15 mouse cellular contexts compared by ENCODE assay signal in genomic region chr14:55032695-55033225, GRCm38 (mm10). TPM values are rescaled to one million over a fixed set of nuclear protein-coding genes. Genes with fewer than 3 reads are reported as not detected.
DNase-seq lines count a peak whose midpoint lies in the region; ATAC-seq and TF ChIP-seq lines count a peak whose summit lies in the region.
"Had no signal": no experiment of that assay in that cellular context is flagged by ENCODE, and none has a peak within 500 bp of the region (broad histone marks: within the 10 kb centered on the region; RNA-seq: fewer than 3 reads in every experiment).

No protein-coding gene starts in this region.

- H3K27ac ChIP-seq in ES-E14 (ENCODE audit: insufficient read depth, low read depth, low read length, poor library complexity, severe bottlenecking) = no peak overlapping the region
- no peak overlapping the region for H3K27ac ChIP-seq in hindbrain, embryonic 11.5 days (ENCODE audit: low read depth, low read length)
- H3K27ac ChIP-seq in midbrain, embryonic 15.5 days = peak overlapping the region; percentile 51; the same call in 1 of the 2 replicates
- H3K27ac ChIP-seq: heart, embryonic 13.5 days; limb, embryonic 12.5 days; lung, embryonic 15.5 days had no signal

- H3K4me1 ChIP-seq in ES-E14 (ENCODE audit: control insufficient read depth in 2 of 2, insufficient read depth in 2 of 2, low read length in 2 of 2, poor library complexity in 1 of 2) = peaks cover 4 to 18% of the 10 kb centered on the region in 2 experiments; a peak in 2 of 4 replicates
- peaks cover 2% of the 10 kb centered on the region; the same call in 1 of the 2 replicates for H3K4me1 ChIP-seq in hindbrain, embryonic 11.5 days (replicated peaks; ENCODE audit: control insufficient read depth, insufficient read depth, low read length)
- peaks cover 29% of the 10 kb centered on the region for H3K4me1 ChIP-seq in midbrain, embryonic 15.5 days

- no peaks in the 10 kb centered on the region for H3K27me3 ChIP-seq in hindbrain, embryonic 11.5 days (ENCODE audit: control insufficient read depth, insufficient read depth, low read length)
- no peaks in the 10 kb centered on the region for H3K27me3 ChIP-seq in midbrain, embryonic 15.5 days (replicated peaks)
- H3K27me3 ChIP-seq: heart, embryonic 13.5 days; limb, embryonic 12.5 days; lung, embryonic 15.5 days had no signal

- H3K4me3 ChIP-seq in ES-E14 (ENCODE audit: insufficient read depth in 1 of 2, low read depth in 1 of 2, low read length in 2 of 2, poor library complexity in 1 of 2, severe bottlenecking in 1 of 2) = peak overlapping the region; percentile 48 to 56
- no peak overlapping the region for H3K4me3 ChIP-seq in hindbrain, embryonic 11.5 days (ENCODE audit: low read depth, low read length)
- H3K4me3 ChIP-seq in midbrain, embryonic 15.5 days = no peak overlapping the region
- H3K4me3 ChIP-seq: heart, embryonic 13.5 days; limb, embryonic 12.5 days; lung, embryonic 15.5 days had no signal

- H3K9me3 ChIP-seq in ES-E14 (ENCODE audit: control insufficient read depth, insufficient read depth, low read depth, low read length) = no peaks in the 10 kb centered on the region
- no peaks in the 10 kb centered on the region for H3K9me3 ChIP-seq in hindbrain, embryonic 11.5 days (ENCODE audit: control insufficient read depth, low read length)
- no peaks in the 10 kb centered on the region for H3K9me3 ChIP-seq in midbrain, embryonic 15.5 days
- H3K9me3 ChIP-seq: heart, embryonic 13.5 days; limb, embryonic 12.5 days; lung, embryonic 15.5 days had no signal

- no peaks in the 10 kb centered on the region for H3K36me3 ChIP-seq in ES-E14 (ENCODE audit: control insufficient read depth, insufficient read depth, low read length, poor library complexity, severe bottlenecking)
- H3K36me3 ChIP-seq in hindbrain, embryonic 11.5 days (ENCODE audit: control insufficient read depth, insufficient read depth, low read length) = no peaks in the 10 kb centered on the region
- H3K36me3 ChIP-seq in midbrain, embryonic 15.5 days (replicated peaks) = no peaks in the 10 kb centered on the region
- H3K36me3 ChIP-seq: heart, embryonic 13.5 days; limb, embryonic 12.5 days; lung, embryonic 15.5 days had no signal

- H3K4me2 ChIP-seq in hindbrain, embryonic 11.5 days (replicated peaks; ENCODE audit: low read depth, low read length) = no peak overlapping the region; the same call in 1 of the 2 replicates
- H3K4me2 ChIP-seq in midbrain, embryonic 15.5 days = peak overlapping the region; percentile 35
- H3K4me2 ChIP-seq: heart, embryonic 13.5 days; limb, embryonic 12.5 days; lung, embryonic 15.5 days had no signal

- no peak for DNase-seq in ES-E14 (ENCODE audit: low read depth, low spot score)
- peak; percentile 47 for DNase-seq in brain, adult 2 months (ENCODE audit: low read depth, low spot score)
- DNase-seq in hindbrain, embryonic 11.5 days (ENCODE audit: low spot score) = no peak
- DNase-seq in gastrocnemius, adult 8-10 months (ENCODE audit: low spot score in 2 of 2) = no peak
- DNase-seq in natural killer cell, adult 2 months (ENCODE audit: low spot score in 2 of 2) = no peak
- no peak for DNase-seq in embryo, embryonic 11 days
- DNase-seq: thymus, postnatal 36 days had no signal

- peak overlapping the region; percentile 73 for H3K9ac ChIP-seq in ES-E14 (ENCODE audit: insufficient read depth, low read depth, low read length, poor library complexity, severe bottlenecking)
- 0 out of 2 replicates have a peak overlapping the region, but pooled peaks have one; percentile 11 for H3K9ac ChIP-seq in hindbrain, embryonic 11.5 days (ENCODE audit: low read depth, low read length)
- no peak overlapping the region for H3K9ac ChIP-seq in midbrain, embryonic 15.5 days
- H3K9ac ChIP-seq: heart, embryonic 13.5 days; limb, embryonic 12.5 days; lung, embryonic 15.5 days had no signal

- whole genome bisulfite sequencing in hindbrain, embryonic 11.5 days = 40% methylated on average over 19 of the region's 19 CpGs
- 10% methylated on average over 19 of the region's 19 CpGs for WGBS in midbrain, embryonic 15.5 days

- in situ Hi-C loops in ES-E14 (cut with MboI; ENCODE audit: low sequenced_read_pairs in 2 of 2, unreplicated experiment in 2 of 2) = no loop called here

- no peak for ATAC-seq in hindbrain, embryonic 11.5 days (ENCODE audit: low FRiP score)
- ATAC-seq in midbrain, embryonic 15.5 days (replicated peaks) = no peak
- ATAC-seq: activated CD4-positive, CD25-positive, alpha-beta regulatory T cell, adult 4 months; intestine, embryonic 16.5 days had no signal

TF ChIP-seq in ES-E14, 5 proteins besides CTCF, POLR2A, EP300 and RAD21:
- no peak for TF ChIP-seq ZC3H11A (IDR thresholded peaks at IDR 0.05; ENCODE audit: borderline replicate concordance, low read depth, low read length)
- TF ChIP-seq HCFC1 (IDR thresholded peaks at IDR 0.05; ENCODE audit: borderline replicate concordance, insufficient read depth, low read length) = no peak
- no peak for TF ChIP-seq MAFK (IDR thresholded peaks at IDR 0.05; ENCODE audit: insufficient read depth, low read depth, low read length)
- no peak for TF ChIP-seq CHD2 (IDR thresholded peaks at IDR 0.05; ENCODE audit: low read depth, low read length)
- no peak for TF ChIP-seq ZNF384 (IDR thresholded peaks at IDR 0.05; ENCODE audit: low read depth, low read length)

RNA-seq across cellular contexts. Expression of gene Ngdn, which starts 17.5 kb away (rescaled TPM):
- total RNA-seq in ES-E14 (2012; rRNA removed) = 53.5 and 90.9 TPM in 2 replicates
- 79.7 and 81.5 TPM in 2 replicates for polyA plus RNA-seq in hindbrain, embryonic 11.5 days (2014; fragmentation: Nextera tagmentation; extraction: Ambion mirVana)
- 47.8 and 50.2 TPM in 2 replicates for polyA plus RNA-seq in midbrain, embryonic 15.5 days (2015; fragmentation: Nextera tagmentation; extraction: Ambion mirVana)
- 10 to 100 TPM; 18.5 to 19.7 (median 19.1) TPM for total RNA-seq in gastrocnemius, adult 8-10 months (2022)

RNA-seq across cellular contexts. Expression of gene Myh7, which starts 38.3 kb away (rescaled TPM):
- 3.2 and 3.3 TPM in 2 replicates for total RNA-seq in ES-E14 (2012; rRNA removed)
- 1.8 and 3.3 TPM in 2 replicates for polyA plus RNA-seq in hindbrain, embryonic 11.5 days (2014; fragmentation: Nextera tagmentation; extraction: Ambion mirVana)
- 7.5 and 8.7 TPM in 2 replicates for polyA plus RNA-seq in midbrain, embryonic 15.5 days (2015; fragmentation: Nextera tagmentation; extraction: Ambion mirVana)
- total RNA-seq in gastrocnemius, adult 8-10 months (2022) = 100 to 1,000 TPM; 508 to 760 (median 618) TPM
- total RNA-seq: monocyte, adult 5-6 weeks had no signal
- polyA plus RNA-seq: activated CD4-positive, CD25-positive, alpha-beta regulatory T cell, adult 4 months had no signal

RNA-seq across cellular contexts. Expression of gene Gm17428, which starts 56.0 kb away (rescaled TPM):
- total RNA-seq in ES-E14 (2012; rRNA removed) = not detected in 2 replicates
- polyA plus RNA-seq in hindbrain, embryonic 11.5 days (2014; fragmentation: Nextera tagmentation; extraction: Ambion mirVana) = not detected in 2 replicates
- polyA plus RNA-seq in midbrain, embryonic 15.5 days (2015; fragmentation: Nextera tagmentation; extraction: Ambion mirVana) = not detected in 2 replicates
- total RNA-seq in gastrocnemius, adult 8-10 months (2022) = not detected
- total RNA-seq: layer of hippocampus, adult 18-20 months; monocyte, adult 5-6 weeks had no signal
- polyA plus RNA-seq: activated CD4-positive, CD25-positive, alpha-beta regulatory T cell, adult 4 months; heart, embryonic 13.5 days; intestine, embryonic 16.5 days; limb, embryonic 12.5 days; lung, embryonic 15.5 days had no signal

RNA-seq across cellular contexts. Expression of gene Zfhx2, which starts 59.4 kb away (rescaled TPM):
- 9.4 and 12.4 TPM in 2 replicates for total RNA-seq in ES-E14 (2012; rRNA removed)
- 16.1 and 20.8 TPM in 2 replicates for polyA plus RNA-seq in hindbrain, embryonic 11.5 days (2014; fragmentation: Nextera tagmentation; extraction: Ambion mirVana)
- 33.7 and 37.5 TPM in 2 replicates for polyA plus RNA-seq in midbrain, embryonic 15.5 days (2015; fragmentation: Nextera tagmentation; extraction: Ambion mirVana)
- total RNA-seq in gastrocnemius, adult 8-10 months (2022) = 1 to 10 TPM; 4.9 to 6.2 (median 5.6) TPM

Comparison
In these comparisons a context has a peak if more than half of its experiments do, and no peak if none do; other contexts are left out.
1. H3K4me3 ChIP-seq: peak in ES-E14 (2 of 2); none in hindbrain, embryonic 11.5 days (single experiment) and midbrain, embryonic 15.5 days (single experiment).
2. RNA of gene Myh7, which starts 38.3 kb away (total RNA-seq): 508 to 760 TPM in gastrocnemius, adult 8-10 months; 3.2 to 3.3 TPM in ES-E14; every median in the first group is over 100 times any median in the second.